Mouse (Mus musculus) E14TG2a.4 (cell line): ENCODE data around the gene Rpl36a-ps1.
A peak's percentile ranks its signal among the peaks of the same experiment; 100 is the strongest.
"Not testable (repeated sequence)": the region's sequence is repeated elsewhere in the genome, so short reads cannot be mapped to it uniquely, and the experiment has no call there.

Experiments used
- CTCF ChIP-seq: conservative IDR thresholded peaks from 2 replicates; pipeline ENCODE4 v1.5.1; 2014; ENCODE audit warnings: low read length
- NANOG ChIP-seq: IDR thresholded peaks from 2 replicates; pipeline ENCODE4 v1.6.1; 2014; ENCODE audit warnings: borderline replicate concordance, low read length, mixed read lengths
- POU5F1 ChIP-seq: IDR thresholded peaks from 2 replicates; pipeline ENCODE4 v1.6.1; 2014; ENCODE audit warnings: low read length, borderline replicate concordance

- not testable (repeated sequence) for TF ChIP-seq POU5F1, CTCF
- TF ChIP-seq NANOG: peak; percentile 93
Measured at GRCm38 (mm10) chr14:99039308-99039707, 45.2 kb upstream of the Rpl36a-ps1 start.
